Mouse (Mus musculus): ENCODE results near the gene Dusp28. TPM values are rescaled to one million over a fixed set of nuclear protein-coding genes. Genes with fewer than 3 reads are reported as not detected.

Gene Dusp28
- total and polyA plus RNA-seq, 3 experiments: 11.9 to 12.0 TPM; not detected in 1

- H3K9ac ChIP-seq (ENCODE audit: control insufficient read depth, low read depth, low read length, poor library complexity, severe bottlenecking): no peak overlapping the region
- no peaks in the 10 kb centered on the region for H3K79me2 ChIP-seq (ENCODE audit: control insufficient read depth, insufficient read depth, low read length, poor library complexity)
- no peak overlapping the region for H3K27ac ChIP-seq (ENCODE audit: control insufficient read depth, low read depth, low read length)
- DNase-seq (ENCODE audit: low read depth, low spot score): no peak
- H3K4me3 ChIP-seq (ENCODE audit: control insufficient read depth in 1 of 2, insufficient read depth in 1 of 2, low read depth in 2 of 2, low read length in 2 of 2): no peak overlapping the region
- no peaks in the 10 kb centered on the region for H3K4me1 ChIP-seq (ENCODE audit: control insufficient read depth in 1 of 2, insufficient read depth in 2 of 2, low read length in 2 of 2)
- H3K36me3 ChIP-seq (ENCODE audit: control insufficient read depth in 1 of 2, insufficient read depth in 2 of 2, low read length in 2 of 2): no peaks in the 10 kb centered on the region
- no peaks in the 10 kb centered on the region for H3K9me3 ChIP-seq (replicated peaks; ENCODE audit: insufficient read depth, low read length)
- H3K27me3 ChIP-seq (ENCODE audit: control insufficient read depth in 1 of 2, insufficient read depth in 2 of 2, low read length in 2 of 2): no peaks in the 10 kb centered on the region
- TF ChIP-seq MYB (IDR thresholded peaks at IDR 0.05; ENCODE audit: low read depth, low read length): no peak
- no peak for TF ChIP-seq MAFK (IDR thresholded peaks at IDR 0.05; ENCODE audit: borderline replicate concordance, low read depth, low read length)
- no peak for TF ChIP-seq SMC3 (IDR thresholded peaks at IDR 0.05; ENCODE audit: low read depth, low read length)
- TF ChIP-seq CHD1 (IDR thresholded peaks at IDR 0.05; ENCODE audit: low read depth, low read length): no peak
- no peak for TF ChIP-seq SIN3A (IDR thresholded peaks at IDR 0.05; ENCODE audit: low read length)
- no peak for TF ChIP-seq NELFE (IDR thresholded peaks at IDR 0.05; ENCODE audit: low read depth, low read length)
- no peak for TF ChIP-seq MYC (IDR thresholded peaks at IDR 0.05; ENCODE audit: low read depth, low read length)
- TF ChIP-seq RCOR1 (IDR thresholded peaks at IDR 0.05; ENCODE audit: low read depth, low read length): no peak
- TF ChIP-seq MAZ (IDR thresholded peaks at IDR 0.05; ENCODE audit: low read depth, low read length): no peak
- no peak for TF ChIP-seq ZMIZ1 (IDR thresholded peaks at IDR 0.05; ENCODE audit: low read depth, low read length)
- TF ChIP-seq NRF1 (IDR thresholded peaks at IDR 0.05; ENCODE audit: insufficient read depth, low read depth, low read length, poor library complexity, severe bottlenecking): no peak
- no peak for TF ChIP-seq HCFC1 (IDR thresholded peaks at IDR 0.05; ENCODE audit: low read depth, low read length)
- no peak for TF ChIP-seq JUND (IDR thresholded peaks at IDR 0.05; ENCODE audit: low read depth, low read length)
- TF ChIP-seq BHLHE40 (IDR thresholded peaks at IDR 0.05; ENCODE audit: borderline replicate concordance, low read depth, low read length): no peak
- TF ChIP-seq E2F4 (IDR thresholded peaks at IDR 0.05; ENCODE audit: borderline replicate concordance, low read depth, low read length): no peak
- TF ChIP-seq TBP (IDR thresholded peaks at IDR 0.05; ENCODE audit: low read depth, low read length): no peak
- TF ChIP-seq MXI1 (IDR thresholded peaks at IDR 0.05; ENCODE audit: low read depth, low read length): no peak
These were observed 27.5 kb upstream of the Dusp28 start for GRCm38 (mm10) chr1:92879266-92879665.

- H3K27me3 ChIP-seq (ENCODE audit: control insufficient read depth in 1 of 2, insufficient read depth in 2 of 2, low read length in 2 of 2): no peaks in the 10 kb centered on the region
These were observed 26.7 kb upstream of the Dusp28 start for GRCm38 (mm10) chr1:92880101-92880500.

More at GRCm38 (mm10) chr1:92880101-92880500, 26.7 kb upstream of the Dusp28 start:
- TF ChIP-seq MYC (IDR thresholded peaks at IDR 0.05; ENCODE audit: low read depth, low read length) (no peak), NELFE (IDR thresholded peaks at IDR 0.05; ENCODE audit: low read depth, low read length) (no peak), ZC3H11A (IDR thresholded peaks at IDR 0.05; ENCODE audit: low read depth, low read length) (no peak), GATA1 (IDR thresholded peaks at IDR 0.05; ENCODE audit: low read depth, low read length) (no peak), CHD2 (IDR thresholded peaks at IDR 0.05; ENCODE audit: low read length) (no peak), GABPA (IDR thresholded peaks at IDR 0.05; ENCODE audit: low read depth, low read length) (no peak), ZMIZ1 (IDR thresholded peaks at IDR 0.05; ENCODE audit: low read depth, low read length) (no peak)
- Histone ChIP-seq H3K4me1 (ENCODE audit: control insufficient read depth in 1 of 2, insufficient read depth in 2 of 2, low read length in 2 of 2) (no peaks in the 10 kb centered on the region), H3K79me2 (ENCODE audit: control insufficient read depth, insufficient read depth, low read length, poor library complexity) (no peaks in the 10 kb centered on the region), H3K36me3 (ENCODE audit: control insufficient read depth in 1 of 2, insufficient read depth in 2 of 2, low read length in 2 of 2) (no peaks in the 10 kb centered on the region), H3K27ac (ENCODE audit: control insufficient read depth, low read depth, low read length) (no peak overlapping the region), H3K9ac (ENCODE audit: control insufficient read depth, low read depth, low read length, poor library complexity, severe bottlenecking) (no peak overlapping the region), H3K9me3 (replicated peaks; ENCODE audit: insufficient read depth, low read length) (no peaks in the 10 kb centered on the region), H3K4me3 (ENCODE audit: control insufficient read depth in 1 of 2, insufficient read depth in 1 of 2, low read depth in 2 of 2, low read length in 2 of 2) (no peak overlapping the region)
- no peak for DNase-seq (ENCODE audit: low read depth, low spot score)

All from MEL (cell line).